Mouse (Mus musculus) cortical plate, adult 2 months (tissue): ENCODE data around the gene C9. TPM values are rescaled to one million over a fixed set of nuclear protein-coding genes. Genes with fewer than 3 reads are reported as not detected.
A peak's percentile ranks its signal among the peaks of the same experiment; 100 is the strongest.

ENCODE experiments used
- H3K27ac ChIP-seq: fragments of 200-500 bp; 2 replicates; pipeline ENCODE4 v1.5.1; 2012; ENCODE audit warnings: low read length, control low read depth, inconsistent platforms; ENCODE audit not compliant: insufficient read depth
- H3K4me1 ChIP-seq: fragments of 200-500 bp; 2 replicates; pipeline ENCODE4 v1.6.1; 2011; ENCODE audit warnings: low read length; ENCODE audit not compliant: control insufficient read depth, insufficient read depth
- H3K4me3 ChIP-seq: fragments of 200-500 bp; 2 replicates; pipeline ENCODE4 v1.5.1; 2011; ENCODE audit warnings: mild to moderate bottlenecking, low read length, control low read depth; ENCODE audit not compliant: insufficient read depth
- CTCF ChIP-seq: fragments of 200-500 bp; IDR thresholded peaks from 2 replicates; pipeline ENCODE4 v1.5.1; 2011; ENCODE audit warnings: mild to moderate bottlenecking, control low read depth, low read length; ENCODE audit not compliant: insufficient read depth; ENCODE audit errors: extremely low read depth
- POLR2A ChIP-seq: fragments of 200-500 bp; IDR thresholded peaks from 2 replicates; pipeline ENCODE4 v1.6.1; 2011; ENCODE audit warnings: mild to moderate bottlenecking, low read length, control low read depth; ENCODE audit not compliant: insufficient read depth; ENCODE audit errors: extremely low read depth
- polyA plus RNA-seq: library from polyadenylated mRNA; depleted of rRNA; stranded (reverse); fragments of >200 nt; gene quantifications from 2 replicates; pipeline ENCODE4 v1.2.3, GENCODE M21; 2012

Gene C9
- polyA plus RNA-seq, 1 experiment: not detected

- no peak overlapping the region for H3K27ac ChIP-seq
- TF ChIP-seq CTCF: no peak
- H3K4me1 ChIP-seq: no peaks in the 10 kb centered on the region
- no peak overlapping the region for H3K4me3 ChIP-seq
Measured at GRCm38 (mm10) chr15:6431777-6432176, 13.3 kb upstream of the C9 start.

GRCm38 (mm10) chr15:6432411-6432810, 12.7 kb upstream of the C9 start:
- no peak overlapping the region for H3K27ac ChIP-seq
- H3K4me3 ChIP-seq: no peak overlapping the region
- no peaks in the 10 kb centered on the region for H3K4me1 ChIP-seq
- TF ChIP-seq CTCF (no peak), POLR2A (no peak)

- no peak overlapping the region for H3K27ac ChIP-seq
- no peaks in the 10 kb centered on the region for H3K4me1 ChIP-seq
- TF ChIP-seq CTCF (no peak), POLR2A (no peak)
- H3K4me3 ChIP-seq: no peak overlapping the region
Measured at GRCm38 (mm10) chr15:6435281-6435680, 9.8 kb upstream of the C9 start.

- TF ChIP-seq CTCF (peak; percentile 56; the same call in 1 of the 2 replicates), POLR2A (no peak)
- no peak overlapping the region for H3K27ac ChIP-seq
- H3K4me1 ChIP-seq: no peaks in the 10 kb centered on the region
- no peak overlapping the region for H3K4me3 ChIP-seq
Measured at GRCm38 (mm10) chr15:6435773-6436172, 9.4 kb upstream of the C9 start.

DNA sequence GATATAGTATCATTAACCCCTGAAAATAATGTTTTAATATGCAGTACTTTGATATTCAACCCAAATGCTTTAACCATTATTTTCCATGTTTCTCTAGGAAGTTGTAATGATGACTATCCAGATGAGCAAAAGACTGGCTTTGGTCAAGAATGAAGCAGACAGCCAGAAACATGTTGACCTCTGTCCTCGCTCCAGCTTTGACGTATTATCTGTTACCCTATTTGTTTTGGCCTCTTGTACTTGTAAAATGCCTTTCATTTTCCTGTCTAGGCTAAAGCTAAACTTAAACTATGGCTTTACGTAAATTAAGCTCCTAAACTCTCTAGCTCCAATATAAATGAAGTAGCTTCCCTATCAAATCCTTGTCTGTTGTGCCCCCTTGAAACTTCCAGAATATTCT, 6.4 kb upstream of the C9 start:
- no peak overlapping the region for H3K4me3 ChIP-seq
- no peaks in the 10 kb centered on the region for H3K4me1 ChIP-seq
- TF ChIP-seq POLR2A: no peak
- no peak for TF ChIP-seq CTCF
- H3K27ac ChIP-seq: no peak overlapping the region

DNA sequence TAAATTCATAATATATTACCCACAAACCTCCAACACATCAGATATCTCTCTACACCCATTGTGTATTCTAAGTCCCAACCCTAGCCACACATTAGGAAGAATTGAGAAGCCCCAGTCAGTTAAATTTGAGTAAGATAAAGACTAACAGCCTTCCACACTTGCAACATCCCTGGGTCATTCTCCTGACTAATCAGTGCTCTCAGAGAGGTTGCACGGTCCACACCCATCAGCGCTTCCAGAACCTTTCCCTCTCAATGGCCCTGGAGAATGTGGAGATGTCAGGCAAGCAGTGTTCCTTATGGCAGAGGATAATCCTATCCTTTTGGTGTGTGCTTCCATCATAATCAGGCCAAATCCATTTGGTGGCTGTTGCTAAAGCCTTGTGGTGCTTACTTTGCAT, 675 bp upstream of the C9 start:
- no peak for TF ChIP-seq POLR2A
- TF ChIP-seq CTCF: no peak
- Histone ChIP-seq H3K4me1 (no peaks in the 10 kb centered on the region), H3K4me3 (no peak overlapping the region), H3K27ac (no peak overlapping the region)

GRCm38 (mm10) chr15:6446181-6446580, 1.1 kb downstream of the C9 start:
- H3K4me3 ChIP-seq: no peak overlapping the region
- H3K4me1 ChIP-seq: no peaks in the 10 kb centered on the region
- H3K27ac ChIP-seq: no peak overlapping the region
- TF ChIP-seq POLR2A (no peak), CTCF (no peak)

DNA sequence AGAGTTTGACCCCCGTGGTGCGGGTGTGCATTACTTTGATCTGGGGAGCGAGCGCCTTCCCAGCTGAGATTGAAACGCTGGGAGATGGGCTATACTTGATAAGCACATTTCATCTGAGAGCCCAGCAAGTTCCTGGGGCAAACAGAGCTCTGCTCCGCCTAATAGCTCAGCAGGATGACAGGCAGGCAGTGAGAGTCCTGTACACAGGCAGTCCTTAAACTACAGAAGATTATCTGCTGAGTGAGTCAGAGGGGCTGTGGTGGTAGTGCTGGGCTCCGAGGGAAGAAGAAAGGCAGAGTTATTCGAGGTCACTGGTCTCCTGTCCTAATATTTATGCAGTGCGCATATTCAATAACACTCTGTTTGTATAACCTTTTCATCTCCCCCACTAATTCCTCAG, 3.8 kb downstream of the C9 start:
- H3K4me1 ChIP-seq: no peaks in the 10 kb centered on the region
- H3K27ac ChIP-seq: no peak overlapping the region
- H3K4me3 ChIP-seq: no peak overlapping the region
- TF ChIP-seq POLR2A: no peak
- no peak for TF ChIP-seq CTCF

GRCm38 (mm10) chr15:6454461-6454860, 9.3 kb downstream of the C9 start:
- H3K4me1 ChIP-seq: no peaks in the 10 kb centered on the region
- no peak overlapping the region for H3K27ac ChIP-seq
- no peak overlapping the region for H3K4me3 ChIP-seq
- TF ChIP-seq POLR2A (no peak), CTCF (no peak)

DNA sequence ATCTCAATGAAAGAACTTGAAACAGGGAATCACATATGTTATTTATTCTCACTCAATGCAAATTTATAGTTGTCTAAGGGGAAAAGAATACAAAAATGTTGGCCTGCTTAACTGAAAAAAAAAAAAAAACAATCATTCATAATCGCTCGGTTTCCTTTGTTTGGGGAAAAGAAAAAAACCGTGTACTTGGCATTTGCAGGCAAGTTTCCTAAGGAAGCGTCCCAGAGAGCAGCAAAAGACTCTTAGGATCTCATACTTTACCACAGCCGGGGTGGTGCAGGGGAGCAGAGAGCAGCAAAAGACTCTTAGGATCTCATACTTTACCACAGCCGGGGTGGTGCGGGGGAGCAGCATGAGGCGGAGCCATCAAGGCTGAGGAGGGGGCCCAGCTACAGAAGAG, 16.3 kb downstream of the C9 start:
- H3K27ac ChIP-seq: no peak overlapping the region
- no peaks in the 10 kb centered on the region for H3K4me1 ChIP-seq
- TF ChIP-seq CTCF: no peak
- no peak for TF ChIP-seq POLR2A
- H3K4me3 ChIP-seq: no peak overlapping the region

DNA sequence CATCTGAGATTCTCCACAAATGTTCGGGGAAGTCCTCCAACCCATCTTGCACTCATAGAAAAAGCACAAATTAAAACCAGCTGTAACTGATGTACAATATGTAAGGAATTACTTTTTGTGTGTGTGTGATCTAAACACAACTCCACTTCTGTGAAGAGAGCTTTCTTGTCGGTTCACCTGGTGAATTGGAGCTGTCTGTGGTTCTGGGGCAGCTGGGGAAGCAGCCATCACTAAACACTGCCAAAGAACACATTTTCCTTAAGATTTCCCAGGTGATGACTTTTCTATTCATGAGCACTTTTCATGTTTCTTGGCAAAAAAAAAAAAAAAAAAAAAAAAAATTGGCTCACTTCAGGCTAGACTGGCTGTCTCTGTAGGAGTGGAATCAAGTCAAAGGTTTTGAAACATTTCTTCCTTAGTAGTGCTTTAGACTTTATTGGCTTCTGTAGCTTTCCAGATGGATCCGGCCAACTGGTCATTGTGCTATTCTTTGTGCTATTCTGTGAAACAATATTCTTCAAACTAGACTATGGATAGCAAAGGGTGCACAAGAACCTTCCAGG, 18.3 kb downstream of the C9 start:
- TF ChIP-seq CTCF (no peak), POLR2A (no peak)
- Histone ChIP-seq H3K4me3 (no peak overlapping the region), H3K27ac (no peak overlapping the region)

More for the DNA sequence above, 18.3 kb downstream of the C9 start:
- H3K4me1 ChIP-seq: no peaks in the 10 kb centered on the region
